Mouse (Mus musculus) CD4-positive helper T cell, adult 2 months (primary cell): ENCODE data around the gene Pde4dip.
A peak's percentile ranks its signal among the peaks of the same experiment; 100 is the strongest.

Source experiments
- DNase-seq: peaks from one replicate; pipeline ENCODE4 v3.0.0-alpha.2; 2012; ENCODE audit warnings: low read depth, missing footprints, low spot score

The Pde4dip gene

DNA sequence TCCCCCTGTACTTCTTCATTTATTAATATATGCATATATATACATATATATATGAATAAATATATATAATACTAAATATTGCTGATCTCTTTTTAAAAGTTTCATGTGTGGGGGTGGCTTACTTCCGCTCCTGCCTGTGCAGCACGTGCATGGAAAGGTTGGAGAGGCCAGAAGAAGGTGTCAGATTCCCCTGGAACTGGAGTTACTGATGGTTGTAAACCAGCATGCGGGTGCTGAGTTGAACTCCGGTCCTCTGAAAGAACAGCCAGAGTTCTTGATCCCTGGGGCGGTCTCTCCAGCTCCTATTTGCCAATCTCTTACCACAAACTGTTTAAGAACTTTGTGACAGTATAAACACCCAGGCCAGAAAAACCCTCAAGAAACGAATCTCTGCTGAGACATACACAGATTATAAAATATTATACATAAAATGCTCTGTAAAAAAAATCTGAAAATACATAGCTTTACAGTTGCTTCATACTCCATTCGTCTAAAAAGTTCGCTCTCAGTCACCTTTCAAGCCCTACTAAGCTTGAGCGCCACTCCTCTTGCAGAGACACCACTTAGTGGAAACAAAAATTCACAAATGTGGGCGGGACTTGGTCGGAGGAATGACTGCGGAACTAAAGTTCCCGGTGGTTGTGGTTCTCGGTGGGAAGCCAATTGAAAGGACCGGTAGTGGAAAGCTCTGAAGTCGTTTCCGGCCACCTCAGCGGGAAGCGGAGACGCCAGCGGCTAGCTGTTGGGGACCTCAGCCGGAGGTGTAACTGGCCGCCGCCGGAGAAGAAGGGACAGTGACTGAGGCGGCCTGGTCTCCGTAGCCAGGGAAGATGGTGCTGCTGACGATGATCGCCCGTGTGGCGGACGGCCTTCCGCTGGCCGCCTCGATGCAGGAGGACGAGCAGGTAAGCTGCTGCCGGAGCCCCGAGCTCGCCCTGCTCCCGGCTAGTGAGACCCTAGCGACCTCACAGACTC lies 12.3 kb upstream of the Pde4dip start, which contains the start of gene Sec22b:
Gene Sec22b (plus strand): TSS at position 675 of the 975 bp plus-strand sequence.
- DNase-seq = peak; percentile 92

DNA sequence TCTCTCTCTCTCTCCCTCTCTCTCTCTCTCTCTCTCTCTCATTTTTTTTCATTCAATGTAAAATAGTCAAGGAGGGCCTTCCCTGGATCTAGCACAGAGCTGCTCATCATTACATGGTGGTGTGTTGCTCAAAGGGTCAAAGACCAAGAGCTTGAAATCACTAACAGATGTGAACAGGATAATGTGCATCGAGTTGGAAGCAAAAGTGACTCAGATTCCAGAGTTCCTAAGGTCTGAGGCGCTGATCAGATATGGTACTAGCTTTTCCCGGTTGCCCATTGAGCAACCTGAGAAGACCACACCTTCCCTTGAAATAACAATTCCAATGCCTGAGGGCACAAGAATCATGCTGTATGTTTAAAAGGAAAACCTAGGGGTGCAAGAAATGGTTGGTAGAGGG lies 9.9 kb upstream of the Pde4dip start:
- DNase-seq = no peak

DNA sequence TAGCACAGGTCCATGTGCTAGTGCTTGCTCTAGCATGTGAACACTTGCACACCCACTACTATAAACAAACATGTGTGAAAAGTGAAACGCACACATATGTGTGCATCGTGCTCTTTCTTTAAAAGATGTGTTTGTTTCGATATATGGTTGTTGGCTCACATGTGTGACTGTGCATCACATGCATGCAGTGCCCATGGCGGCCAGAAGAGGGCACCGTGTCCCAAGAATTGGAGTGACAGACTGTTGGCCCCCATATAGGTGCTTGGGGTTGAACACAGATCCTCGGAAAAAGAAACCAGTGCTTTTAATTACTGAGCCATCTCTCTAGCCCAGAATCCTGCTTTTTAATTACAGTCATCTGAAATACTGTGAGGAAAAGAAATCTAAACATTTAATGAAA lies 6.2 kb upstream of the Pde4dip start:
- peak; percentile 28 for DNase-seq

DNA sequence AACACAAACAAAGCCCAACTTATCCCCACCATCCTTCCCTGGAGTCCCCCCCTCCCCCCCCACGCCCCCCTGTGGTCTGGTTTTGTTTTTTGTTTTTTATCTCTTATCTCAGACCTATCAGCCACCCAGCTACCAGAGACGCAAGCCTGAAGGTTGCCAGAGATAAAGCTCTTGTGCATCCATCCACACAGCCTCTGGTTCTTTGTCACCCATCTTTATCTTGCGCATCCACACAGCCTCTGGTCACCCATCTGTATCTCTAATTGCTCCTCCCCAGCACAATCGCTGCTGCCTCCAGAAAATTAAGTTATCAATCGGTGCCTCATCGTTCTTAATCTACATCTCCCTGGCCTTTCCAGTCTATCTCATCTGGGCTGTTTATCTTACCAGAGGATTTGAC lies 1.7 kb upstream of the Pde4dip start:
- DNase-seq = no peak

DNA sequence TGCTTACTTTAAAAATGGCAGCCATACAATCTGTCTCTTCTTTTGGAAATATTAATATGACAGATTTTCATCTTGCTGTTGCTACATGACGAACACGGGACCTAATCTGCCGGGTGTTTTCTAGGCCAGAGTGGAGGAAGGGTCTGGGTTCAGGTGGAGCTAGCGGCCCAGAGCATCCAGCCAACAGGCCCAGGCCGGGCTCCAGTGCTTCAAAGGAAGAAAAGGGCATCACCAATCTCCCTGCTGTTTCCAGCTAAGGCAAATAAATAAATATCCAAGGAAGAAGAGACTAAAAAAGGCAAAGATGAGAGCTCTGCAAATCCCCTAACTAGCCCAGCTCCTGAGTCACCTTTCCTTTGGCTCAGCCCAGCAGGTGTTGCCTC lies 731 bp downstream of the Pde4dip start:
- no peak for DNase-seq

DNA sequence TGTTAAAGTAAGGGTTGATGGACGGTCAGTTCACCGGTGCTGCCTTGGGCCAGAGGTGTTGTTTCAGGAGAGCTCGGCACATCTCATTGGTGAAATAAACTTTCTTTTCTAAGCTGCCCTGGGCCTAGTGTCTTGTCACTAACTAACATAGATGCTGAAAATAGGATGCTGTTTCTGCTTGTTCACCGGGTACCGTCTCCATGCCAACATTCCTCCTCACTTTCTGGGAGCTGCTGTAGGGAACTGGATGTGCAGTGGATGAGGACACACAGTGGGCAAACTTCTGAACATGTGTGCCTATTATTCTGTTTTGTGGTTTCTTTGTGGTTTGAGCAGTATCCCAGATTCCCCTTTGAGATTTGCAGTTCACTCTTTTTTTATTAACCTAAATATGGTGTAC lies 6.9 kb downstream of the Pde4dip start:
- DNase-seq = no peak

DNA sequence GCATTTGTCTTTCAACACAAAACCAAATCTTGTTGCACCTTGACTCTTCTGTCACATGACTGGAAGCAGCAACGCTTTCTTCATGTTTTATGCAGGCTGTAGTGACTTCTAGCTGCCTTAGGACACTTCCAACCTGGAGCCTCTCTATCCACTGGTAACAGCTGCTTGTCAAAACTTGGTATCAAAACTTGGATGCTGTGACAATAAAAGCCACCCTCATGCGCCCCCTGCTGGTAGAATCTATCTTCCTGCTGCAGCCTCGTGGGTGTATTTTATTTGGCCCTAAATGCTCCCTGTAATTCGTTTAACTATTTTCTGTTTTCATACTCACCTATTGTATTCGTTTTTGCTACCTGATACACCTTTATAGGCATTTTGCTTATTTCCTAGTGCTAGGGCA lies 9.3 kb downstream of the Pde4dip start:
- DNase-seq = peak; percentile 69

DNA sequence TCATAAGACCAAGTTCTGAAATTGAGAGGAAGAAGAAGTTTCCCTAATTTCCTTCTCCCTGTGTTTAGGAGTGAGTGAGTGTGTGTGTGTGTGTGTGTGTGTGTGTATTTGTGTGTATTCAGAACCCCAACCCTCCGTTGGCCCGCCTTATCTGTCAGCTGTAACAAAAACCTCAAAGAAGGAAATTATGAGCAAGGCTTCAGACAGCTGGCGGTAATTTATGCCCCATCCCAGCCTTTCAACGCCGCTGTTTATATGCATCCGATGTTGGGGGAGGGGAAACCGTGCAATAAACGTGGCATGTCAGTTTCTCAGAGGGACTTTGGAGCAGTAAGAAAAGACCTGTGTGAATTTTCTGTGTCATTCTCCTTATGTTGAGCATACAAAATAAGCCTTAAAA lies 12.2 kb downstream of the Pde4dip start:
- DNase-seq = no peak

DNA sequence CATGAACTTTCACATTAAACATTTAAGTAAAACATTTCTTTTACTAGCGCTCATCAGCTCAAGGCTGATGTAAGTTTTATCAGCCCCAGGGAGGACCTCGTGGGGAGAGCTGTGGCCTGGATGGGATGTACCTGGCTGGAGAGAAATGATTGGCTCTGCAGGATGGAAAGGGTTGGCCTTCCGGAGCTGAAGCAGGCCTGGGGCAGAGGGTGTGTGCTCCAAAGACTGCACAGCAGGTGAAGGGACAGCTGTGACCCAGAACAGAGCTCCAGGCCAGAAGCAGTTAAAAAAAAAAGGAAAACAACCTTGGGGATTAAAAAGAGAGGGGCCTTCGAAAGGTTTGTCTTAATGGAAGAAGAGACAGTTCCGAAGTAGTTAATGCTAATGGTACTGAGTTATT lies 13.7 kb downstream of the Pde4dip start:
- DNase-seq = no peak

DNA sequence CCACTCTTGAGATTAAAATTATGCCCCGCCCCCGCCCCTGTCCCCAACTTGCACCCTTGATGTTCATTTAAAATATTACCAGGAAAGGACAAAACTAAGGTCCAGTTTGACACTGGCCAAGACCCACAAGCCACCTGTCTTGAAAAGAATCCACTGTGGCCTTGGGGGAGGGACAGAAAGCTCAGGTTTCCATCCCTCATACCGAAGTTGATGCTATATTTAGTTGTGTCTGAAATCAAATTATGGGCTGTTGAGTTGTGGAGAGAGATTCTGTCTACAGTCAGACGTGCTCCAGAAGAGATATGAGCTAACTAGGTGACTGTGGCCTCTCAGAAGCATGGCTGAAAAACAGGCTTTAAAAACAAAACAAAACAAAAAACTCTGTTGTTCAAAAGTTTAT lies 18.8 kb downstream of the Pde4dip start:
- no peak for DNase-seq

DNA sequence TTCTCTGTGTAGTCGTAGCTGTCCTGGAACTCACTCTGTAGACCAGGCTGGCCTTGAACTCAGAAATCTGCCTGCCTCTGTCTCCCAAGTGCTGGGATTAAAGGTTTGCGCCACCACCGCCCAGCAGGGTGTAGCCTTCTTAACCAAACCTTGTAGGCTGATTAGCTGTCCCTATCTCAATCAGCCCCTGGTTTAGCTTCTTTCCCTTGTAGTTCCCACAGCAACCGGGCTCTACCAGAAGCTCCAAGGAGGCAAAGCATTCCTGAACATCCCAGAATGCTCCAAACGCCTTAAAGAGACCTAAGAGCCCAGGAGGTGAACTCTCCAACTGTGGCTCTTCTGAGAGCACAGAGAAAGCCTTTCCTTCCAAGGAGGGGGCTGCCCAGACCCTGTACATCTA lies 19.8 kb downstream of the Pde4dip start:
- no peak for DNase-seq

DNA sequence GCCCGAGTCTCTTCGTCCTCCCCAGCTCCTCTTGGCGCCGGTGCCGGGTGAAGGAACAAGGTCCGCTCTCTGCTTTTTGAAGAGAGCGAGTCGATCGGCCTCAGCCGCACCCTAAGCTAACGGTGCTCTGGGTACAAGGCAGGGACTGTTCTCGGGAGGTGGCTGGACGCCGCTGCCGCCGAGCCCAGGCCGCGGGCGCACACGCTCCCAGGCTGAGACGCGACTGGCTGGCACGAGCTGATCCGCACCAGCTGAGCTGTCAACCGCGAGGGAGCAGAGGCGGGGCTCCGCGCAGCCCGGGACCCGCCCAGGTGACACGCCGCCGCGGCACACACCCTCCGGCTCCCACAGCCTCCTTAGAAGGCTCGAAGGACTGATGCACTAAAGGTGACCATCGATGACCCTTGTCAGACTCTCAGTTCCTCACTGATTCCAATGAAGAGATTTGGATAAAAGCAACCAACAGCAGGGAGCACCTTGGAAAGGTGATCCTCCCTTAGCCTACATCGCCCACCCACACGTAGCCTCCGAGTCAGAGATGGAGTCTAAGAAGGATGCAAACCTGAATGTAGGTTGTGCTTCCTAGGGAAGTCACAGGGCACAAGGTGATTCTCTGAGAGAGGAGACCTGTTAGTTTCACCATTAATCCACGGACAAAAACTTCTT lies 20.4 kb downstream of the Pde4dip start:
- peak; percentile 60 for DNase-seq

DNA sequence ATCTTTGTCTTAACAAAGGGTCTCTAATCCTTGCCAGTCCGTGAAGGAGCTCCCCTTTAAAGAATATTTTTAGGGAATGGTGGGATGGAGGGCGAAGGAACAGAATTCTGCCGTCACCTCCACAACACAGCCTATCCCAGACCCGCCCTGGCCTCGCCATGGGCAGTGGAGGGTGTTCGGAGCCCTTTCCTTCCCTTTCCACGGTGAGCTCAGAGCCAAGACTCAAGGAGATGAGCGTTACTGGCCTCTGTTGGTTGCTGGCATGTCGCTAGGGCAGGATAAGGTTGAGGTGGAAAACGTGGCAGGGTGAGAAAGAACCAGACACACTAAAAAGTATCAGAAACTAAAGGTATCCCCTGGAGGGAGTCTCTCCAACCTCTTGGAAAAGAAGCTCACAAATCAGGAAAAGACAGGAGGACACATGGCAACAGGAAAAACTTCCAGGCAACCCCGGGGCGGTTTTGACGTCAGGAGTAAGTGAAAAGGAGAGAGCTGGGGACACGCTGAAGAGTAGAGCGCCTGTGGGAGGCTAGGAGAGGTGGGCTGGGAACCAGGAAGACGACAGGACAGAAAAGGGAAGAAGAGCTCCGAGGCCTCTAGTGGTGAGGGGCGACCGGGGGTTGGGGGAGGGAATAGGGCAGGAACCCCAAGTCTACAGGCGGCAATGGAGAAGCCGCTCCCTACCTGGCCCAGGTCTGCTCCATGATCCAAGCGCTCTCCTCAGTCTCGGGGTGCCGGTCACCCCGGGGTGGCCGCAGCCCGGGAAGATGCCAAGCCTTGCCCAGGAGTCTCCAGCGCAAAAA lies 21.1 kb downstream of the Pde4dip start:
- no peak for DNase-seq

DNA sequence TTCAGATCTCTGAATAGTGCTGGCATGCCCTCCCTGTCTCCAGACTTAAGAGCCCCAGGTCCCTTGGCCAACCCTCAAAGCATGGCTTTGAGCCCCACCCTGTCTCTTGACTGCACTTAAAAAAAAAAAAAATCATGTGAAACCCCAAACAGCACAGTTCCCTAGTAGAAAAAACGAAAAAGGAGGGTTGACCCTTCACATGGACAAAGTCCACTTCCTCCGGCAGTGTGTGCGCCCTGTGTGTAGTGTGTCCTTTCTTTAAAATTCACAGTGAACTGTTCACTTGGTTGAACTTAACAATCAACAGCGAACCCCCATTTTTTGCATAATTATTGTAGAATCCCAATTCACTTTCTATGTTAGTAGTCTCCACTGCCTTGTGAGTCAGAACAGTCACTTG lies 21.8 kb downstream of the Pde4dip start:
- DNase-seq = no peak

DNA sequence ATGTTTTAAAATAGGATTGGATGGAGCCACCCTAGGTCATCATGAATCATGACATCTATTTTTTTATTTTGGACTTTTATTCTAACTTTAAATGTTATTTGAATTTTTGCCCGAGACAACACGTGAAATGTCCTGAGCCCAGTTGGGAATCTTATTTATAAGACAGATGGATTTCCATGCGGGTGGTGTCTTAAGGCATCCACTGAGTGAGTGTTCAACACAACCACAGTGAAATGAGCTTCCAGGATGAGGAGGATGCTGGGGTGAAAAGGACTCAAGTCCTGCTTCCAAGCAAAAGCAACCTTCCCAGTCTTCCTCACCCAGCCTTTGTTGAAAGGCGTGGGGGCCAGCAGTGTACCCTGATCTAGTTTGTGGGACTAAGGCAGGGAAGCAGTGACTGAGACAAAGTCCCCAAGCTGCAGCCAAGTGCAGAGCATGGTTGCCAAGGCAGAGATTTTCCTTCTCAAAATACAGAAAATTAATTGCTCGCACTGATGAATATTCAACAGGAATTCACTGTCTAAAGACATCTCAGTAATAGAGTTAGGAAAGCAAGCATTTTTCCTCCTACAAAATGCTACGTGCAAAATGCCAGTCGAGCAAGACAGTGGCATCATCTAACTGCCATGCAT lies 27.6 kb downstream of the Pde4dip start:
- DNase-seq = no peak

DNA sequence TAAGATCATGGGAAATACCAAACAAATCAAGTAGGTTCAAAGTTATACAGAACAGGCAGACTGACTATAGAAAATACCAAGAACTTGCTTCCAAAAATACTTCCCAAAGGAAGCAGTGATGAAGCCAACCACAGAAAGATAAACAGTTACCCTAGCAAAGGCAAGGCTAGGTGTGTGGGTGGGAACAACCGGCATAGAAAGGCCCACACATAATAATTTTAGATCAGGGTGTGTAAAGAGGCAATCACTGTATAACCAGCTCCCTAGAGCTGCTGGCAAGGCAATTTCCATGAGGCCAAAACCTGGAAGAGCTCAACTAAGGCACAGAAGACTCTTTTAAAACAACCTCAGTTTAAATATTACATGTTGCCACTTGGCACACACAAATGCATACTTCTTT lies 29.1 kb downstream of the Pde4dip start:
- DNase-seq = no peak

DNA sequence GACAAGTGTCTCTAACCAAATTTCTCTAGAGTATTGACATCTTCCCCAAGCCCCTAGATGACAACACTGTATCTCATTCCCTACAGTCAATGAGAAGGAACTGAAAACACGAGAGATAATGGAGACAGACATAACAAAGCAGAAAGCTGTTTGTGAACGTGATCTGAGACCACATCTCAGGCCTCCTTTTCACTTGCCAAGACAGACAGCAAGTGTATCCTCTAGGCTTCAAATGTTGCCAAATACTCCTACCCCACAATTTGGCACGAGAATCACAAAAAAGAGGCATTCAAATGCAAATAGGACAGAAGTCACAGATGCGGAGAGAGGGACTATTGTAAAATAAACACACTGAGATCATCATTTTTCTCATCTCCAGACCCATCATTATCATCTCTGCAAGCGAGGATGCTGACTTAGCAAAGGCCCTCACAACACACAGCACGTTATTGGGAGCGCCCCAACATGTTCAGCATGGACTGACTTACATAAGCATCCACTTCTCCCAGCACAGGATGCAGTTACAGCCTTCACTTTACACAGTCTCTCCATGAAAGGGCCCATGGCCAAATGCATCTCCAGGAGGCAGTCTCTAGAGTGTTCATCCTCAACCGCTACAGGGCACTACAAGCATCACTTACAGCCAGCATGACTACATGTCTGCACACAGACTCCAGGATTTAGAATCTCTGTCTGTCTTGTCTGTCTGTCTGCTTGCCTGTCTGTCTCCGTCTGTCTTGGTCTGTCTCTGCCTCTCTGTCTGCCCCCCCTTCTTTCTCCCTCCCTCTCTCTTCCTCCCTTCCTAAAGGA lies 33.7 kb downstream of the Pde4dip start:
- no peak for DNase-seq

DNA sequence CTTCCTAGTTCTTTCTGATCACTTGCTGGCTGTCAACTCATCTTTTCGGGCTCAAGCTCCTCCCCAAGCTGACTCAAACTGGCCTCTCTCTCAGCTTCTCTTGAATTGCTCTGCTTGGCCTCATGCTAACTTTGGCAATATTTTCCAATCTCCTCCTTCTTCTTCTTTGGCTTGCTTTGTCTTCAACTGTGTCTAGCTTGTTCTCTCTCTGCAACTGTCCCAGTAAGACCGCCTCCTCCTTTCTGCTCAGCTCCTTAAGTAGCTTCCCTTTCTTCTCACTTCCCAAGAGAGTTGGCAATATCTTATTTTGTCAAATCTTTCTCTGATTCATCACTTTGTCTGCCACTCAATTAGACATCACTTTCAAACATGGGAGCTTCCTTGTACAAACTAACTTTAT lies 36.7 kb downstream of the Pde4dip start:
- no peak for DNase-seq

DNA sequence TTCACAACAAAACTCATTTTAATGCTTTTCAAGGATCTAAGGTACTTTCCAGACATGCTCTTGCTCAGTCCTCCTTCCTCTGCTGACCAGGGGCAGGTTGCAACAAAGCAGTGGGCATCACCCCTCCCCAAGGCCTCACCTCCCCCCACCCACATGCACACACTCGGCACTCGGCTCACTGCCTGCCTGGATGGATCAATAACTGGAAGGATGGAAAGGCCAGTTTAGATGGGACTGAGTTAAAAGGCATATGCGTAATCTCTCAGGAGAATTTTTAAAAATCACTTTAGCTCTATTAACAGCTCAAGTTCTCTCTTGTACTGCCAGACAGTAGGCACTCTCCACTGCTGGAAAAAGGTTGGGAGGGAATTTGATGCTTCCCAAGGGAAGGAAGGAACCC lies 40.9 kb downstream of the Pde4dip start:
- no peak for DNase-seq

DNA sequence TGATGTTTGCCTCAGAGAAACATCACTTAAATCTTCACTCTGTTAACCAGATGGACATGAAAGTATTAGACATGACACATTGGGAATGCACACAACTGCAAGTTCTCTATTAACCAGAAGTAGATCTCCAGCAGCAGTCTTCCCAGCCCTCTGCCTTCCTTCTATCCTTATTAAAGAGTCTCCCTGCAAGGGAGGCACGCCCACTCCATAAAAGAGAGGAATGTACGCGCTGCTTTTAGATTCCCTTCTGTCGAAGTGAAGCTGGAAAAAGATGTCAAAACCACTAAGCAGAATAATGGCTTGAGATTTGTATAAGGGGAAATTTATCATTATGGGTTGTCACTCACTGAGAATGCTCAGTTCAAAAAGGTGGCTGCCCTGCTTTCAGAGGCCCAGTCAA lies 42.1 kb downstream of the Pde4dip start:
- DNase-seq = no peak

DNA sequence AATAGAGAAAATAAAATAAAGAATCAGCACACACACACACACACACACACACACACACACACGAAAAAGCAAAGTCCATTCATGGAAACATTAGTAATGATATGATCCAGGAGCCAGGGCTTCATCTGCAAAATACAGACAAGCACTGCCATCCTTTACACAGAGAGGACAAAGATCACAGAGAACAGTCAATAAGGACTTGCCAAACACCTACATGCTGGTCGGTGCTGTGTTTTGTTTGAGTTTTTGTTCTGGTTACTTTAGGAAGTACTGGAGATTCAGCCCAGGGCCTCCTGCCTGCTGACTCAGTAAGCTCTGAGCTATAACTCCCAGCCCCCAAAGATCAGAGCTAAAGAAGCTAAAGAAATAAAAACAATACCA lies 43.7 kb downstream of the Pde4dip start:
- no peak for DNase-seq
